Comparison of ENCODE assay signal across 23 mouse cellular contexts in genomic region chr11:117671626-117672025, GRCm38 (mm10). TPM values are rescaled to one million over a fixed set of nuclear protein-coding genes. Genes with fewer than 3 reads are reported as not detected.
A peak's percentile ranks its signal among the peaks of the same experiment; 100 is the strongest.
DNase-seq lines count a peak whose midpoint lies in the region; ATAC-seq and TF ChIP-seq lines count a peak whose summit lies in the region.
"Had no signal": no experiment of that assay in that cellular context is flagged by ENCODE, and none has a peak within 500 bp of the region (broad histone marks: within the 10 kb centered on the region; RNA-seq: fewer than 3 reads in every experiment).

No protein-coding gene starts in this region.

- H3K9ac ChIP-seq in hindbrain, postnatal 0 days (replicated peaks; ENCODE audit: low read length): no peak overlapping the region
- H3K9ac ChIP-seq: forebrain, embryonic 13.5 days; hindbrain, embryonic 13.5 days; intestine, embryonic 15.5 days had no signal

- H3K4me2 ChIP-seq in hindbrain, postnatal 0 days (ENCODE audit: low read depth, low read length): no peak overlapping the region
- H3K4me2 ChIP-seq: forebrain, embryonic 13.5 days; hindbrain, embryonic 13.5 days; intestine, embryonic 15.5 days had no signal

- H3K9me3 ChIP-seq in hindbrain, postnatal 0 days (ENCODE audit: low read length): no peaks in the 10 kb centered on the region
- H3K9me3 ChIP-seq: forebrain, embryonic 10.5 days; forebrain, embryonic 13.5 days; heart, embryonic 10.5 days; hindbrain, embryonic 13.5 days; intestine, embryonic 15.5 days had no signal

- H3K4me3 ChIP-seq in spleen, adult 2 months (ENCODE audit: extremely low read depth, insufficient read depth, insufficient read length): no peak overlapping the region
- H3K4me3 ChIP-seq in hindbrain, postnatal 0 days (ENCODE audit: low read length): no peak overlapping the region
- H3K4me3 ChIP-seq: forebrain, embryonic 10.5 days; forebrain, embryonic 13.5 days; heart, adult 2 months; heart, embryonic 10.5 days; hindbrain, embryonic 13.5 days; intestine, embryonic 15.5 days had no signal

- 32% methylated on average over 5 of the region's 5 CpGs for WGBS in spleen, adult 2 months
- WGBS in hindbrain, postnatal 0 days: 90% methylated on average over 5 of the region's 5 CpGs

- H3K36me3 ChIP-seq in spleen, adult 2 months (ENCODE audit: control insufficient read depth, insufficient read depth, low read length): no peaks in the 10 kb centered on the region
- no peaks in the 10 kb centered on the region for H3K36me3 ChIP-seq in hindbrain, postnatal 0 days (ENCODE audit: insufficient read depth, low read length)
- H3K36me3 ChIP-seq: heart, embryonic 10.5 days; hindbrain, embryonic 13.5 days; intestine, embryonic 15.5 days had no signal

- ATAC-seq in hindbrain, postnatal 0 days: no peak
- ATAC-seq: activated CD4-positive, CD25-positive, alpha-beta regulatory T cell, adult 4 months; forebrain, embryonic 13.5 days; forebrain, embryonic 16.5 days; hindbrain, embryonic 16.5 days; intestine, embryonic 15.5 days had no signal

- no peak for TF ChIP-seq CTCF in spleen, adult 2 months (IDR thresholded peaks at IDR 0.05; ENCODE audit: extremely low read depth, insufficient read depth, insufficient read length, insufficient replicate concordance)
- TF ChIP-seq CTCF in hindbrain, postnatal 0 days (IDR thresholded peaks at IDR 0.05; ENCODE audit: low read depth): no peak

- peaks cover 6% of the 10 kb centered on the region for H3K4me1 ChIP-seq in spleen, adult 2 months (ENCODE audit: control insufficient read depth, insufficient read depth, insufficient read length)
- H3K4me1 ChIP-seq in hindbrain, postnatal 0 days (ENCODE audit: insufficient read depth, low read length): 0 out of 2 replicates have a peak, but pooled peaks cover 9% of the 10 kb centered on the region
- H3K4me1 ChIP-seq: intestine, embryonic 15.5 days had no signal

- peak overlapping the region; percentile 35; the same call in 1 of the 2 replicates for H3K27ac ChIP-seq in spleen, adult 2 months (ENCODE audit: insufficient read depth, low read length)
- H3K27ac ChIP-seq in hindbrain, postnatal 0 days: no peak overlapping the region
- H3K27ac ChIP-seq: forebrain, embryonic 10.5 days; forebrain, embryonic 13.5 days; heart, adult 2 months; heart, embryonic 10.5 days; hindbrain, embryonic 13.5 days; intestine, embryonic 15.5 days had no signal

- no peak for TF ChIP-seq POLR2A in spleen, adult 2 months (IDR thresholded peaks at IDR 0.05; ENCODE audit: low read depth, low read length)

- no peaks in the 10 kb centered on the region for H3K27me3 ChIP-seq in spleen, adult 2 months (ENCODE audit: control insufficient read depth, insufficient read depth, low read length)
- H3K27me3 ChIP-seq in hindbrain, postnatal 0 days (ENCODE audit: insufficient read depth, low read length): no peaks in the 10 kb centered on the region
- H3K27me3 ChIP-seq: forebrain, embryonic 13.5 days; hindbrain, embryonic 13.5 days; intestine, embryonic 15.5 days had no signal

- DNase-seq in spleen, adult 2 months (ENCODE audit: low read depth in 1 of 2, low spot score in 2 of 2): no peak
- no peak for DNase-seq in spleen, postnatal 14 days (ENCODE audit: low spot score in 2 of 2)
- DNase-seq in A20 (ENCODE audit: low read depth, low spot score): peak; percentile 29
- DNase-seq in CD4-positive helper T cell, adult 2 months (ENCODE audit: low read depth, low spot score): peak; percentile 62
- DNase-seq in induced T-regulatory cell, adult 2 months (ENCODE audit: low read depth): peak; percentile 56
- DNase-seq in gastrocnemius, postnatal 25 days: no peak
- no peak for DNase-seq in hindbrain, postnatal 0 days (ENCODE audit: low spot score)
- no peak for DNase-seq in urinary bladder, postnatal 4 days (ENCODE audit: low spot score in 2 of 2)
- DNase-seq: adrenal gland, postnatal 10 days; adrenal gland, postnatal 36 days; cerebellum, adult 18-20 months; cerebellum, adult 9-10 months; cerebellum, postnatal 14 days; gastrocnemius, postnatal 14 days; heart, adult 2 months had no signal

RNA-seq across cellular contexts. Expression of gene Tnrc6c, which starts 17.5 kb away (rescaled TPM):
- polyA plus RNA-seq in spleen, adult 2 months (2012; rRNA removed): 22.7 and 29.1 TPM in 2 replicates
- total RNA-seq in gastrocnemius, postnatal 25 days (2021): 10 to 100 TPM; 17.2 to 18.2 TPM
- total RNA-seq in hindbrain, postnatal 0 days (2014; rRNA removed): 56.4 and 64.9 TPM in 2 replicates
- 18.3 and 19.7 TPM in 2 replicates for polyA plus RNA-seq in hindbrain, postnatal 0 days (2015; fragmentation: Nextera tagmentation; extraction: Ambion mirVana)

Comparison
In these comparisons a context has a peak if more than half of its experiments do, and no peak if none do; other contexts are left out.
1. DNase-seq: peak in A20 (single experiment), CD4-positive helper T cell, adult 2 months (single experiment) and induced T-regulatory cell, adult 2 months (single experiment); none in spleen, adult 2 months (0 of 2), spleen, postnatal 14 days (0 of 2), gastrocnemius, postnatal 25 days (single experiment), hindbrain, postnatal 0 days (single experiment) and urinary bladder, postnatal 4 days (0 of 2).